Mouse (Mus musculus) forebrain, embryonic 14.5 days (tissue): Measurements from ENCODE around the gene Polk. TPM values are rescaled to one million over a fixed set of nuclear protein-coding genes. Genes with fewer than 3 reads are reported as not detected.

Source experiments
- ATAC-seq: fragments of 200-750 bp; cut with Nextera tagmentation; 2 replicates; pipeline ENCODE4 v1.8.0; 2017; ENCODE audit warnings: mild to moderate bottlenecking, moderate library complexity
- DNase-seq: peaks from one replicate; pipeline ENCODE4 v3.0.0-alpha.2; 2015; ENCODE audit warnings: low spot score
- H3K27ac ChIP-seq: fragments of 300-500 bp; sonication (generic); 2 replicates; pipeline ENCODE4 v1.5.1; 2014; ENCODE audit warnings: low read depth, mild to moderate bottlenecking, control low read depth, low read length, moderate library complexity
- H3K27me3 ChIP-seq: fragments of 300-500 bp; sonication (generic); replicated peaks from 2 replicates; pipeline ENCODE4 v1.6.1; 2014; ENCODE audit warnings: low read length, control low read depth, mixed read lengths; ENCODE audit not compliant: control insufficient read depth, insufficient read depth
- H3K36me3 ChIP-seq: fragments of 300-500 bp; sonication (generic); 2 replicates; pipeline ENCODE4 v1.6.1; 2014; ENCODE audit warnings: low read length, control low read depth; ENCODE audit not compliant: control insufficient read depth, insufficient read depth
- H3K4me1 ChIP-seq: fragments of 300-500 bp; sonication (generic); 2 replicates; pipeline ENCODE4 v1.6.1; 2014; ENCODE audit warnings: antibody characterized with exemption, low read length, control low read depth; ENCODE audit not compliant: control insufficient read depth, insufficient read depth
- H3K4me2 ChIP-seq: fragments of 300-500 bp; sonication (generic); 2 replicates; pipeline ENCODE4 v1.6.1; 2014; ENCODE audit warnings: mild to moderate bottlenecking, control low read depth, low read length
- H3K4me3 ChIP-seq: fragments of 300-500 bp; sonication (generic); 2 replicates; pipeline ENCODE4 v1.5.1; 2014; ENCODE audit warnings: low read depth, low read length, control low read depth
- H3K9ac ChIP-seq: fragments of 300-500 bp; sonication (generic); 2 replicates; pipeline ENCODE4 v1.6.1; 2014; ENCODE audit warnings: mild to moderate bottlenecking, low read length, control low read depth, moderate library complexity
- H3K9me3 ChIP-seq: fragments of 300-500 bp; sonication (generic); replicated peaks from 2 replicates; pipeline ENCODE4 v1.6.1; 2016; ENCODE audit warnings: low read length, control low read depth, mixed read lengths; ENCODE audit not compliant: control insufficient read depth
- WGBS: fragments of 180-500 bp; shearing (Covaris S2); extraction: QIAGEN DNeasy Blood & Tissue Kit; methylation state at CpG from one replicate; pipeline ENCODE4 v1.1.7; 2014; 5-methylcytosine and 5-hydroxymethylcytosine counted together
- polyA plus RNA-seq: library from polyadenylated mRNA; unstranded; fragments of >200 nt; fragmentation: Nextera tagmentation; extraction: Ambion mirVana; gene quantifications from 2 replicates; pipeline ENCODE4 v1.2.1, GENCODE M21; 2014

The Polk gene
- polyA plus RNA-seq, 1 experiment from 2014 or later, result 3.8 TPM

DNA sequence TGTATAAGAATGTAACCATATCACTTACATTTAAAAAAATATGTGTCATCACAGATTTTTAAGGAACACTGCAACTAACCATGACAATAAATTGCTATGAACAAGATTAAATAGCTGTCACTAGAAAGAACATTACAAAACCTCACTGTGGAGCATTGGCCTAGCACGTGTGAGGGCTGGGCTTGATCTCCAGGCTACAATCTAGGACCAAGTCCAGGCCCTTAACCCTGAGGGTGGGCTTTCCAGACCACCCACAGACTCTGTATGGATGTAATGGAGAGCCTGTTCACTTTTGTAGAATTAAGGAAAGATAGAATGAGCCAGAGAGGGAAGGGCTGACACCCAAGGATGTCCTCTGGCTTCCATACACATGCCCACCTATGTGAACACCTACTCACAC, 79.7 kb downstream of the Polk start:
- no peak for ATAC-seq
- Histone ChIP-seq H3K4me3 (no peak overlapping the region), H3K9me3 (no peaks in the 10 kb centered on the region), H3K27ac (no peak overlapping the region), H3K4me2 (no peak overlapping the region), H3K36me3 (no peaks in the 10 kb centered on the region), H3K27me3 (no peaks in the 10 kb centered on the region), H3K9ac (no peak overlapping the region), H3K4me1 (no peaks in the 10 kb centered on the region)
- DNase-seq, result no peak
- WGBS, result 70% methylated on average over 1 of the region's 1 CpGs

DNA sequence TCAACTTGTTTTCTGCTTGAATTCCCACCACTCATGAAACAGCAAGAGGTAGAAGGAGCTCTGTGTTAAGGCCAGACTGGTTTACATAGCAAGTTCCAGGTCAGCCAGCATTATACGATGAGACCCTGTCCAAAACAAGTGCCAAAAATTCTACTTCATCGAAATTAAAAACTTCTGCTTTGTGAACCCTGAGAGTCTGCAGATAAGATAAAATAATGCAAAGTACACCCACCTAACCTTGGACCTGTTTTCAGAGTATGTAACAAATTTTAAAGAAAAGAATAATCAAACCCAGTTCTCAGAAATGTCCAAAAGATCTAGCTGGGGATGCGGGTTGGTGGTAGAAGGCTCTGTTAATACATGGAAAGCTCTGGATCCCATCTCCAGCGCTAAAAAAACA, 83.8 kb downstream of the Polk start:
- ATAC-seq, result no peak
- H3K4me3 ChIP-seq, result no peak overlapping the region
- no peak overlapping the region for H3K27ac ChIP-seq
- no peak for DNase-seq
- 88% methylated on average over 4 of the region's 4 CpGs for WGBS
- H3K4me1 ChIP-seq, result no peaks in the 10 kb centered on the region
- no peak overlapping the region for H3K4me2 ChIP-seq
- no peak overlapping the region for H3K9ac ChIP-seq
- no peaks in the 10 kb centered on the region for H3K9me3 ChIP-seq
- H3K36me3 ChIP-seq, result no peaks in the 10 kb centered on the region
- H3K27me3 ChIP-seq, result no peaks in the 10 kb centered on the region

DNA sequence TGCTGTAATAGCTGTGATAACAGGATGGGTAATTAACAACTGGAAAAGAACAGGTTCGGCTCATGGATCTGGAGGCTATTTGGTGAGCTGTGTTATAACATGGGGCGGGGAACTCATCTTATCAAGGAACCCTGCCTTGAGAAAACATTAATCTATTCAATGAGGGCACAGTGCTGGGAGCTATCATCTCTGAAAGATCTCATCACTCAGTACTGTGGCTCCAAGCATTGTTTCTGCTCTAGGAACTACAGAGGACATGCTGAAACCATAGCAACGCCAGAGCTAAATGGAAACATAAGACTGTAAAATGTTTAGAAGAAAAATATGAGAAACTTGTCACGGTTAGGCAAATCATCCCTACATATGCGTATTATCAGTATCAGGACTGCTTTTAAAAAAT, 84.4 kb downstream of the Polk start:
- no peak for DNase-seq
- no peaks in the 10 kb centered on the region for H3K9me3 ChIP-seq
- no peak overlapping the region for H3K27ac ChIP-seq
- H3K36me3 ChIP-seq, result no peaks in the 10 kb centered on the region
- H3K4me2 ChIP-seq, result no peak overlapping the region
- H3K4me1 ChIP-seq, result no peaks in the 10 kb centered on the region
- H3K27me3 ChIP-seq, result no peaks in the 10 kb centered on the region
- H3K4me3 ChIP-seq, result no peak overlapping the region
- no peak for ATAC-seq
- H3K9ac ChIP-seq, result no peak overlapping the region
- WGBS, result 91% methylated on average over 5 of the region's 5 CpGs

DNA sequence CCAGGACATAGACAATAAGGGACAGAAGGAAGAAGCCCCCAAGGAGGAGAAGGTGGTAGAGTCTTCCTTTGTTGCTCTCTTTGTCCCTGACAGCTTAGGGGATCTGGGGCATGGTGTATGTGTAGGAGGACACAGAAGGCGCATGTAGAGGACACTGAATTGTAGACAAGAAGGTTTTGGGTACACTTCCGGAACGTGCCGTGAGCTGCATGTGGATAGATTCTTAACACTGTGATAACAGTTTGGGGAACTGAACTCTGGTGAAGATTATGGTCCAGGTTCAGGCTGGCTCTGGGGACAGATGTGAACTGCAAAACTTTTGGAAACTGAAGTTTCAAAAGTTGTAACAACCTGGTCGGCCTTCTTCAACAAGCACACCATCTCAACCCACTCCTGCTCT, 84.8 kb downstream of the Polk start:
- no peak overlapping the region for H3K27ac ChIP-seq
- 98% methylated on average over 5 of the region's 5 CpGs for WGBS
- H3K4me3 ChIP-seq, result no peak overlapping the region
- no peak overlapping the region for H3K9ac ChIP-seq
- H3K27me3 ChIP-seq, result no peaks in the 10 kb centered on the region
- no peak for DNase-seq
- ATAC-seq, result no peak
- H3K4me1 ChIP-seq, result no peaks in the 10 kb centered on the region
- H3K36me3 ChIP-seq, result no peaks in the 10 kb centered on the region
- no peak overlapping the region for H3K4me2 ChIP-seq
- H3K9me3 ChIP-seq, result no peaks in the 10 kb centered on the region

DNA sequence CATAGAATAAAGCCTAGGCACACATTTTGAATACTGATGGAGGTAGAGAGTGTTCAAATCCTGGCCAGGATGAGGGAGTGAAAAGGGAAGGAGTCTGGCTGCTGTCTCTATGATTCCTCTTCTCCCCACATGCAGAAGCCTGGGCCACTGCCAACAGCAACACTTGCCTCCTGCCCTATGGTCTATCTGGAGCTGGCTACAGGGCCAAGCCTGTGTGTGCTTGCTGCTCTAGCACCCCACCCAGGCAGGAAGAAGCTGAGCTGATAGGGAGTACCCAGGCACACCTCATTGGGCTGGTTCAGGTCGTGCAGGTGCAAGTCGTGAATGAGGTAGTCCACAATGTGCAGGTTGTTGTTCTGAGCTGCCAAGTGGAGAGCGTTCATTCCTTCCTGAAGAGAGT, 88.1 kb downstream of the Polk start:
- H3K27ac ChIP-seq, result no peak overlapping the region
- DNase-seq (no peak), ATAC-seq (no peak)
- H3K4me1 ChIP-seq, result no peaks in the 10 kb centered on the region
- WGBS, result 83% methylated on average over 3 of the region's 3 CpGs
- H3K36me3 ChIP-seq, result no peaks in the 10 kb centered on the region
- no peak overlapping the region for H3K9ac ChIP-seq
- no peaks in the 10 kb centered on the region for H3K9me3 ChIP-seq
- no peak overlapping the region for H3K4me3 ChIP-seq
- no peak overlapping the region for H3K4me2 ChIP-seq
- no peaks in the 10 kb centered on the region for H3K27me3 ChIP-seq

DNA sequence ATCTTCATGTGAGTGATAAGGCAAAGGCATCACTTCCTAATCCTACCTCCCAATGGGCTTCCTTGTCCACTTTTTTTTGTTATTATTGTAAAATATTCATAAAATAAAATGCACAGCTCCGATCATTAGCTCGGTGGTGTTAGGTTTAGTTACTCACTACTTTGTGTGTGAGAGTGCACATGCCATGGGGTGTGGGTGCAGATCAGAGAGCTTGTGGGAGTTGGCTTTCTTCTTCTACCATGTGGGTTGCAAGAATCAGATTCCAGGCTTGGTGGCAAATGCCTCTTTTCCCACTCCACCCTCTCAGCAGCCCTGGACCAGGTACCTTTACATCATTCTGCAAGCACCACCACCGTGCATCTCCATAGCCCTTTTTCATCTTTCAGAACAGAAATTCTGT, 89.8 kb downstream of the Polk start:
- DNase-seq, result no peak
- WGBS, result 91% methylated on average over 3 of the region's 3 CpGs
- Histone ChIP-seq H3K4me3 (no peak overlapping the region), H3K4me1 (no peaks in the 10 kb centered on the region), H3K27ac (no peak overlapping the region), H3K9ac (no peak overlapping the region), H3K9me3 (no peaks in the 10 kb centered on the region), H3K36me3 (no peaks in the 10 kb centered on the region), H3K27me3 (no peaks in the 10 kb centered on the region), H3K4me2 (no peak overlapping the region)
- ATAC-seq, result no peak

DNA sequence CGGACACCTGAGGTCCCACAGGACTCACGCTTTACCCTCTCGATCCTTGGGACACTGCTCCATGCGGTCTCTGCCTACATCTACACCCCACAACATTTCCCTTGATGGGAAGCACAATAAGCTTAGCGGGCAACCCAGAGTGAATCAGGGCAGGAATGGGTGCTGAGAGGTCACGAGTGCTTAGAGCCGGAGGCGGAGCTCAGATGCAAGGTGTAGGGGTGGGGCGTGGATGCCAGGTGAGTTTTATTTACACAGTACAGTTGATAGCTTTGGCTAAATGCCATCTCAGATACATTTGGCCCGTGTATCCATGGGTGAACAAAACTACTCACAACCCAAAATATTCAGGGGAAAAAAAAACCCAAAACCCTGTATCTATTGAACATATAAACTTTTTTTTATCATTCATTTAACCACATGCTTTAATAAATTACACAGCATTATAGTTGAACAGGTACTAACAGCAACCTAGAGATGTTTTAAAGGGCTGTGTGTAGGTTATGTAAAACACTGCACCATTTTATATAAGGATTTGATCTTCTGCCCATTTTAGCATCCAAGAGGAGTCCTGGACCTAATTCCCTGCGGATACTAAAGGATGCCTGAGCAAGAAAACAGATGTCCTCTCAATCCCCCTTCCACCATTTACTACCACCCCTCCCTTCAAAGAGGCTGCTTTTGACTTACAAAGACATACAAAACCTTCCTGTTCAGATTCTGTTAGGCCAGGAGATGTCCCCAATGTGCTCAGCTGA, 90.8 kb downstream of the Polk start:
- Histone ChIP-seq H3K4me1 (no peaks in the 10 kb centered on the region), H3K9me3 (no peaks in the 10 kb centered on the region), H3K27ac (no peak overlapping the region), H3K27me3 (no peaks in the 10 kb centered on the region), H3K4me3 (no peak overlapping the region), H3K4me2 (no peak overlapping the region), H3K9ac (no peak overlapping the region), H3K36me3 (no peaks in the 10 kb centered on the region)
- 90% methylated on average over 11 of the region's 11 CpGs for WGBS
- no peak for DNase-seq
- ATAC-seq, result no peak

DNA sequence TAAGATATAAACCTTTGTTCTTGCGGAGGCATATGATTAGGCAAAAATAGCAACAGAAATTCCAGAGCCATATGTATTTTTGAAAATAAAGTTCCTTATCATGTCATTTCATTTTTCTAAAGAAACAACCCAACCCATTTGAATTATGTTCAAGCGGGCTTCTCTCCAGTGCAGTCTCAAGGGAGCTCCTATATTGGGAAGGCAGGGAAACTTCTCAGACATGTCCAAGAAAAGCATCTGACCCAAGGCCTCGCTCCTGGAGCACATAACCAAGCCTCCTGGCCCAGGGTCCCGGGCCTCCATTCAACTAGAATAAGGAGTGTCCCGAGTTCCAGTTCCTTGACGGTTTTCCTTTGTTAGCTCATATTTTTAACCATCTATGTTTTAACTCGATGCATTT, 91.5 kb downstream of the Polk start:
- no peaks in the 10 kb centered on the region for H3K36me3 ChIP-seq
- H3K9me3 ChIP-seq, result no peaks in the 10 kb centered on the region
- H3K4me1 ChIP-seq, result no peaks in the 10 kb centered on the region
- H3K4me2 ChIP-seq, result no peak overlapping the region
- no peak overlapping the region for H3K27ac ChIP-seq
- no peak overlapping the region for H3K4me3 ChIP-seq
- ATAC-seq (no peak), DNase-seq (no peak)
- H3K9ac ChIP-seq, result no peak overlapping the region
- no peaks in the 10 kb centered on the region for H3K27me3 ChIP-seq
- WGBS, result 87% methylated on average over 7 of the region's 7 CpGs

DNA sequence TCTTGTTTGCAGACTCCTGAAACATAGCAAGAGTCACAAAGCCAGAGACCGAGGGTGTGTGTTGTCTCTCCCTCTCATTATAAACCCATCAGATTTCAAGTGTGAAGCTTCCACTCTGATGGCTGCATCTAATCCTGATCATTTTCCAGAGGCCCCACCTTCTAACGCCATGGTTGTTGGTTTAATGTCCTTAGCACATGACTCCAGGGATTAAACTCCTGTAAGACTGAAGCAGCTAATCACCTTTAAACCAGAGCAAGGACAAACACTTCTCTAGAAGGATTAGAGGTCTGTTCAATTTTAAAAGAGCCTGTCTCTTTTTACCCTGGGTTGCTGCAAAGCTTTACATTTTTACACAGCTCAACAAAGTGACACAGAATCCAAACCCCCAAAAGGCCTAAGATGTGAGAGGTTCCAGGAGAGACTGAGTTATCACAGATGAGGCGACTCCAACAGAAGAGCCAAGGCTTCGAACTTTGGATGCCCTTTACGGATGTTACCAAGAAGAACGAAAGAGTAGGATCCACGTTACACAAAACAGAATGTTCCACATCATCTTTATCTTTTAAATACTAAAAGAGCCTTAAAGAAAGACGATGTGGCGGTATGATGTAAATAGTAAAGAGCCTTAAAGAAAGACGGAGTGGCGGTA, 92.0 kb downstream of the Polk start:
- no peaks in the 10 kb centered on the region for H3K4me1 ChIP-seq
- ATAC-seq, result no peak
- DNase-seq, result no peak
- no peak overlapping the region for H3K4me3 ChIP-seq
- H3K9me3 ChIP-seq, result no peaks in the 10 kb centered on the region
- H3K4me2 ChIP-seq, result no peak overlapping the region
- WGBS, result 82% methylated on average over 11 of the region's 11 CpGs
- H3K27me3 ChIP-seq, result no peaks in the 10 kb centered on the region
- no peaks in the 10 kb centered on the region for H3K36me3 ChIP-seq
- no peak overlapping the region for H3K27ac ChIP-seq
- H3K9ac ChIP-seq, result no peak overlapping the region
